Mouse (Mus musculus): Measurements from ENCODE around the gene Dohh.

DNA sequence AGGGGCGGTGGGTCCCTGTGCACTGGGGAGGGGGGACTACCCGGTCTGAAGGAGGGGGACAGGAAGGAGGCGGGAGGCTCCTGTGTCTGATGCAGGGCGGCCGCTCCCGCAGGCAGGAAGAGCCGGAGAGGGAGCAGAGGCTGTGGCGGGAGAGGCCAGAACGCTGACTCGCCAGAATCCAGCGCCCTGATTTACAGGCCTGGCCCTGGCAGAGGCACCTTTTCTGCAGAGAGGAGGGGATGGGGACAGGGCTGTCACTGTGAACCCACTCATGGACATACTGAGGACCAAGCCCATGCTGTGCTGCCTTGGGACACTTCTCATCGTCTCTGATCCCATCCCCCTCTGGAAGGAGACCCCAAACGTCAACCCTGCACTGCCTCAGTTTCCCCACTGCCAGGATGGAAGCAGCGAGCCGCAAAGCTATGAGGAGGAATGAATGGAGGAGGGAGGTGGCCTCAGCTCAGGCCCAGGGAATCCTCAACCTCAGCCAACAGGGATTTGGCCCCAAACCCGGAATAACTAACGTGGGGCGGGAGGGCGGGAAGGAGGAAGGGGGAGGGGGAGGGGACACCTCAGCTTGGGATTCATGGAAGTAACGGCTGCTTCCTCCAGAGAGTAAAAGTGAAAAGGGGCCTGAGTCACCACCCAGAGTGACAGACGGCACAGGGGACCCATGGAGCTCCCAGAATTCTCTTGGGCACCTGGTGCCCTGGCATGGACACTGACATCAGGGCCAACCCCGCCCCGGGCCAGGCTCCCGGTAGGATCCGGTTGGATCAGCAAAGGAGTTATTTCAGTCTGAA is 40.2 kb downstream of the Dohh start:
- TF ChIP-seq POLR2A (IDR thresholded peaks at IDR 0.05; ENCODE audit: control insufficient read depth, extremely low read depth, insufficient read depth, low read length, poor library complexity) (no peak), CTCF (IDR thresholded peaks at IDR 0.05; ENCODE audit: borderline replicate concordance, control insufficient read depth, extremely low read depth, insufficient read depth, low read length, poor library complexity) (no peak)

Data from thymus, adult 2 months (tissue).